Mouse (Mus musculus) right cerebral cortex, postnatal 10 days (tissue): ENCODE results near the gene Fpgs.

ENCODE experiments used
- DNase-seq, 2 experiments: peaks; one replicate each; pipeline ENCODE4 v3.0.0; 2021; ENCODE audit warnings: low spot score in 2 of 2

The Fpgs gene

DNA sequence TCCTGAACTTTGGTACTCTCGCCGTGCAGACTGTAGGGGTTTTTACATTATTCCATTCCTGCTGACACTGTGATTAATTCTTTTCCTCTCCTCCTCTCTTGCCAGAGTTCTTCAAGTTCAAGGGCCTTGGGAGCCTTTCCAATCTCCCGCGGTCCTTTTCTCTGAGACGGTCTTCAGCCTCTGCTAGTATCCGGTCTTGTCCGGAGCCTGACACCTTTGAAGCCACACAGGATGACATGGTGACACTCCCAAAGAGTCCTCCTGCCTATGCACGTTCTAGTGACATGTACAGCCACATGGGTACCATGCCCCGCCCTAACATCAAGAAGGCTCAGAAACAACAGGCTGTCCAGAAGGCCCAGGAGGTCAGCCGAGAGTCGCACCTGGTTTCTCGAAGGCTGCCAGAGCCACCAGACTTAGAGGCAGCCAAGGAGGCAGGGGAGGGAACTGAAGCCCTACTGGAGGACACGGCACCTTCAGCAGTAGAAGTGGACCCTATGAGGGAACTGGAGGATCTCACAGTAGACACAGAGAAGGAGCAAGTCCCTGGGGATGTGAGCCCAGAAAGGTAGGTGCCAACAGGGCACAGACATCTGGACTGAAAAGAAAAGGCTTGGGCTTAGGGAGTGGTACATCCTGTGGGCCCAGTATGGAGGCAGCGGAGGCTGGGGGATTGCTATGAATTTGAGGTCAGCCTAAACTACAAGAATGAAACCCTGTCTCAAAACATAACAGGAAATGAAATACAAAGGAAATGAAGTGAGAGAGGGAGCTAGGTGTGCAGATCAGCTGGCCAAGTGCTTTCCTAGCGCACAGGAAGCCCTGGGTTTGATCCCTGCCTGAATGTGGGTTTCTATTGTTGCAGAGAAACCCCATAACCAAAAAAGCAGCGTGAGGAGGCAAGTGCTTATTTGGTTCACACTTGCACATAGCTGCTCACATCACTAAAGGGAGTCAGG is 21.2 kb upstream of the Fpgs start:
- DNase-seq: no peak

DNA sequence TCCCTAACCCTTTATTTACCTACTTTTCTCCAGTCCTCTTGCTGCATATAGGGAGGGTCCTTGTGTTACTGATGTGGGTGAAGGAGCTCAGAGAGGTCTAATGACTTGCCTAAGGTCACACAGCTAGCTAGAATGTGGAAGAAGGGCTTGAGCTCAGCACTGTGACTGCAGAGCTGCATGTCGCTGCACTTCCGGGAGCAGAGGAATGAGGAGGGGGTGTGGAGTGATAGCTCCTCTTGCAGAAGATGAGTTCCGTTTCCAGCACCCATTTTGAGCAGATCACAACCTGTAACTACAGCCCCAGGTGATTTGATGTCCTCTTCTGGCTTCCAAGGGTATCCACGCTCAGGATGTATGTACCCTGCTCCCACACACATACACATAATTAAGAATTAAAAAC is 20.2 kb upstream of the Fpgs start:
- DNase-seq: no peak

DNA sequence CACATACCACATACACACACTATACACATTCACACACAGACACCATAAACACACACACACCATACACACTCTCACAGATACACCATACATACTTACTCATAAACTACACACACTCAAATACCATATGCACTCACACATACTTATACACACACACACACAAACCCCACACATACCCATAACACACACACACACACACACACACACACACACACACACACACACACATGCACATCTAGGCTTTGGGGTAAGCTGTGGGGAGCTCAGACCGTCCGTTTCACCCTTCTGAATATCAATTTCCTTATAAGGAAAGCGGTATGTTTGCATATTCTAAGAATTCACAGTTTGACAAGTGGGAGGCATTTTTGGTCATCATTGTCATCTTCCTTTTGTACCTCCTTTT is 18.6 kb upstream of the Fpgs start:
- no peak for DNase-seq

- DNase-seq: no peak
Measured at GRCm38 (mm10) chr2:32722046-32722445, 18.1 kb upstream of the Fpgs start.

DNA sequence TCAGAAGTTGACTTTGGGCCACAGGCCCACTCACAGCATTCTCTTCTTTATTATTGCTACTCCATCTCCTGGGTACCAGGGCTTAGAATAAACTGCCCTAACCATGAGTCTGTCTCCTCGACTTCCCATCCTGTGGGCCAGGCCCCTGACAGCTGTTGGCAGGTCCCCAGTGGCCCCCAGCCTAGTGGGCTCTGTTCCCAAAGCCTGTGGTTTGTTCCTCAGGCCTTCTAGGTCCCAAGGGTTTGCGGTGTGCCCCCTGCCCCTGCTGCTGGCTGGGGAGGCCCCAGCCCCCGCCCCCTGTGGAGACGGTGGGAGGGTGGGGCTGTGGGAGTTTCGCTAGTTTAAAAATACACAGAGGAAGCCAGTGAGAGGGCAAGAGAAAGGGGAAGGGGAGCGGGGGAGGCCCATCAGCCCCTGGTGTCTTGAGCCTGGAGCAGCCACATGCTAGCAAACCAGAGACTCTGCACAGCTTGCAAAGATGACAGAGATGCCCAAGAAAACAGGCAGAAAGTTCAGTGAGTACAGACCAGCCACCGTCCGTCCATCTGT is 16.8 kb upstream of the Fpgs start, which contains the start of gene Sh2d3c:
Gene Sh2d3c, plus strand, starts transcription at position 375 of the 549 bp plus-strand sequence.
- DNase-seq: peak in 1 of 2 experiments; percentile 58

DNA sequence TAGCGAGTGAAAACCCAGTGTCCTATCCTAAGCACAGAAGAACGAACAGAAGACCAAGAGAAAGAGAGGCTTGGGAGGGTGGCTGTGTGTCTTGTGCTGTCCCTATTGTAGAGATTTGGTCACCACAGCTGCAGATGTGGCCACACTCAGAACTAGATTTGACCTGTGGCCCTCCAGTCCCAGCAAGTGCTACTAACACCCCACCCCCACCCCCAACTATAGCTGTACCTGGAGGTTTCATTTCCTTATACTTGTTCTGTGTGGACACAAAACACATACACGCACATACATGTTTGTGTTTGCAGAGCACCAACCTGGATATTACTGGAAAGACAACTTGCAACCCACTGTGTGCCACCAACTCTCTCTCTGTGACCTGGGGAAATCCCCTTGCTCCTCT is 16.1 kb upstream of the Fpgs start:
- no peak for DNase-seq

DNA sequence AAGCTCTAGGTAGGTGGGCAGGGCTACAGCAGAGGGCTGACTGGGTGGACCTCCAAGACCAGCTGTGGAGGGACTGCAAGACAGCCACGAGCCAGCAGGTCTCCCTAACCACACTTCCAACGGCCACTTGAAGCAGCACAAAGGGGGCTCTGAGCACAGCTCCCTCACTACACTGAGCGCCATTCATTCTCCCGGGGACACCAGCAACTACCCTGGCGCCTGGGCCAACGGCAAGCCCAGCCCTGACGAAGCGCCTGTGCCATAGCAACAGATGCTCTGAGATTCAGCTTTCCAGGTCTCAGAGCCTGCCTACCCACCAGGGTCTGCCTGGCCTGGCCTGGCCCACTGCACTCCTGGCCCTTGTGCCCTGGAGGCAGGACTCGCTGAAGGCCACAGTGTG is 14.8 kb upstream of the Fpgs start:
- DNase-seq: peak; percentile 79 to 82

- no peak for DNase-seq
Measured at GRCm38 (mm10) chr2:32714987-32715425, 11.1 kb upstream of the Fpgs start.

- peak in 1 of 2 experiments; percentile 55 for DNase-seq
Measured at GRCm38 (mm10) chr2:32714117-32714986, 10.4 kb upstream of the Fpgs start.

DNA sequence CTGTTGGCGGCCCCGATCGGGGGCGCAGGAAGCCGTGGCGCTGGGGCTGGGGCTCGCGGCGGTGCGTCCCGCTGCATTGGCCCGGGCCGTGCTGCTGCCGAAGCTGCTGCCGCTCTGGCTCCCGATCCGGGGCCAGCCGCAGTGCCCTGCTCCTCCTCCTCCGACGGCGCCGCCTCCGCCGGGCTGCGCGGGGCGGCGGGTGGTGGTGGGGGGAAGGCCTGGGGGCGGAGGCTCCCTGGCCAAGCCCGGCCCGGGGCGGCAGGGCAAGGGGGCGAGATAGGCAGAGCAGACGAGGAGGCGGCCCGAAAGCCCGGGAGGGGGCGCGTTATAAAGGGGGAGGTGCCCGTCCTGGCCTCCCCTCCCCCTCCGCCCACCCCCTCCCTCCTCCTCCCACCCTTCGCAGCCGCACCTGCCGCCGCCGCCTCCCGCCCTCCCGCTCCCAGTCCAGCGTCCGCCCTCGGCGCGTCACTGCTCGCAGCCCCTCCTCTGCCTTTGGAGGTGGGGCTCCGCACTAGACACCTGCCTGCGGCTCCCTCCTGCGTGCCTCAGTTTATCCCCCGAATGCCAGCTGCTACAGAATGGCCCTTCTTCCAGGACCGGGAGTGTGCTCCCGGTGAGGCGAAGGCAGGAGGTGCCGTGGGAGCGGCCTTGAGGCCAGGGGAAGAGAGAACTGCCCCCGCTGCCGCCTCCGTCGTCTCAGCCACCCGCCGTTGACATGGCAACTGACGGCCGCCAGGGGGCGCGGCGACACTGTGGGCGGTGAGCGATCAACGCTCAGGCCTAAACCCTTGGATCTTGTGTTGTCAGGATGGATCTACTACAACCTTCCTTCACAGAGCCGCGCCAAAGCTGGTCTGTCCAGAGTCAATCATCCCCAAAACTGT is 9.2 kb upstream of the Fpgs start, which contains the start of gene Cdk9:
Gene Cdk9, minus strand, starts transcription at position 143 of the 884 bp plus-strand sequence.
- DNase-seq: peak; percentile 93

GRCm38 (mm10) chr2:32712586-32712933 is 8.6 kb upstream of the Fpgs start:
- peak; percentile 94 to 95 for DNase-seq

DNA sequence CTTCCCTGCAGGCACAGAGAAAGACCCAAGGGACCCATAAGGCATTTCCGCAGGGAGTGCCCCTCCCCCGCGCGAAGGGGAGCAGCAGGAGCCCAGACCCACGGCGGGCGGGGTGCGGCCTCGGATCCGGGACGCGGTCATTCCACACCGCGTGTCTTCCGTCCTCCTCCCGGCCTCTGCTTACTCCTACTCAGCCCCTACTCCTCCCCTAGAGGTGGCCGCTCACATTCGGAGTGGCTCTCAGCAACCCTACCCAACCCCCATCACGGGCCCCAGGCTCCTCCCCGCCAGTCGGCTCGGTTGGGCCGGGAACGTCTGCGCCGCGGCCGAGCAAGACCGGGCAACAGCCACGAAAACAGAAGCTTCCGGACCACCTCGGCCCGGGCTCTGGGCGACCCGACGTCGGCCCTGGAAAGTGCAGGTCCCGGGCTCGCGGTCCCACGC is 8.2 kb upstream of the Fpgs start:
- DNase-seq: peak; percentile 68 to 76

GRCm38 (mm10) chr2:32711301-32712056 is 7.5 kb upstream of the Fpgs start:
- no peak for DNase-seq

GRCm38 (mm10) chr2:32710425-32710824 is 6.5 kb upstream of the Fpgs start:
- DNase-seq: no peak

GRCm38 (mm10) chr2:32709521-32710137 is 5.7 kb upstream of the Fpgs start:
- no peak for DNase-seq

DNA sequence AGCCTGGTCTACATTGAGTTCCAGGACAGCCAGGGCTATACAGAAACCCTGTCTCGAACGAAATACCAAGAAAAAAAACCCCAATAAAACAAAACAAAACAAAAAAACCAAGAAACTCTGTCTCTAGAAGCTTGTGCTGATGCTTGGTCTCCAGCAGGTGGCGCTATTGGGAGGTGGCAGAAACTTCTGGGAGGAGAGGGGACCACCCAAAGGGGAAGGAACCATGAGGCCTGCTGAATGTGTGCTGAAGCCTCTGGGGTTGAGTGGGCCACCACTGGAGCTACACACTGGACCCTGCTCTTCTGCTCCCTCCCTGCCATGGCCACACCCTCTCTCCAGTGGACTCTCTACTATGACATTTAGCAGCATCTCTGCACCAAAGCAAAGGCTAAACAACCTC is 4.7 kb upstream of the Fpgs start:
- peak in 1 of 2 experiments; percentile 67 for DNase-seq

- no peak for DNase-seq
Measured at GRCm38 (mm10) chr2:32706971-32707370, 3.0 kb upstream of the Fpgs start.

GRCm38 (mm10) chr2:32705018-32705417 is 1.1 kb upstream of the Fpgs start:
- DNase-seq: no peak

- DNase-seq: no peak
Measured at GRCm38 (mm10) chr2:32703046-32703445, 899 bp downstream of the Fpgs start.
